Mouse (Mus musculus) heart, postnatal 0 days (tissue): ENCODE results near the gene Sult5a1. TPM values are rescaled to one million over a fixed set of nuclear protein-coding genes. Genes with fewer than 3 reads are reported as not detected.

Source experiments
- ATAC-seq: fragments of 200-750 bp; cut with Nextera tagmentation; 2 replicates; pipeline ENCODE4 v1.8.0; 2017; ENCODE audit warnings: low read depth, moderate number of reproducible peaks, moderate library complexity; ENCODE audit not compliant: insufficient read depth
- DNase-seq: peaks from one replicate; pipeline ENCODE4 v3.0.0-alpha.2; 2016; ENCODE audit warnings: low spot score
- H3K27ac ChIP-seq: fragments of 300-500 bp; sonication (generic); 2 replicates; pipeline ENCODE4 v1.5.1; 2014; ENCODE audit warnings: low read depth, mild to moderate bottlenecking
- H3K27me3 ChIP-seq: fragments of 300-500 bp; sonication (generic); 2 replicates; pipeline ENCODE4 v1.6.1; 2014; ENCODE audit warnings: low read length, mixed read lengths; ENCODE audit not compliant: control insufficient read depth, insufficient read depth
- H3K36me3 ChIP-seq: fragments of 300-500 bp; sonication (generic); replicated peaks from 2 replicates; pipeline ENCODE4 v1.6.1; 2014; ENCODE audit warnings: low read length, mixed read lengths; ENCODE audit not compliant: control insufficient read depth, insufficient read depth
- H3K4me1 ChIP-seq: fragments of 300-500 bp; sonication (generic); 2 replicates; pipeline ENCODE4 v1.6.1; 2014; ENCODE audit warnings: antibody characterized with exemption; ENCODE audit not compliant: control insufficient read depth, insufficient read depth
- H3K4me2 ChIP-seq: fragments of 300-500 bp; sonication (generic); 2 replicates; pipeline ENCODE4 v1.6.1; 2014; ENCODE audit warnings: low read depth, mild to moderate bottlenecking, low read length, moderate library complexity
- H3K4me3 ChIP-seq: fragments of 300-500 bp; sonication (generic); 2 replicates; pipeline ENCODE4 v1.5.1; 2014; ENCODE audit warnings: low read depth, low read length
- H3K9ac ChIP-seq: fragments of 300-500 bp; sonication (generic); replicated peaks from 2 replicates; pipeline ENCODE4 v1.6.1; 2014; ENCODE audit warnings: low read depth, low read length, mixed read lengths
- H3K9me3 ChIP-seq: fragments of 300-500 bp; sonication (generic); replicated peaks from 2 replicates; pipeline ENCODE4 v1.6.1; 2016; ENCODE audit warnings: low read length; ENCODE audit not compliant: control insufficient read depth
- CTCF ChIP-seq: IDR thresholded peaks from 2 replicates; pipeline ENCODE4 v1.5.1; 2016; ENCODE audit warnings: antibody characterized with exemption, control low read depth, low read depth
- EP300 ChIP-seq: IDR thresholded peaks from 2 replicates; pipeline ENCODE4 v1.6.1; 2016; ENCODE audit warnings: antibody characterized with exemption, low read depth
- WGBS: fragments of 180-500 bp; shearing (Covaris S2); extraction: QIAGEN DNeasy Blood & Tissue Kit; methylation state at CpG from one replicate; pipeline ENCODE4 v1.1.7; 2014; 5-methylcytosine and 5-hydroxymethylcytosine counted together
- polyA plus RNA-seq: library from polyadenylated mRNA; unstranded; fragments of >200 nt; fragmentation: Nextera tagmentation; extraction: Ambion mirVana; gene quantifications from 2 replicates; pipeline ENCODE4 v1.2.1, GENCODE M21; 2015
- total RNA-seq: library from RNA; depleted of rRNA; stranded (reverse); fragments of >200 nt; gene quantifications from 2 replicates; pipeline ENCODE4 v1.2.3, GENCODE M21; 2014; ENCODE audit warnings: low replicate concordance

Sult5a1 gene
- total and polyA plus RNA-seq, 2 experiments from 2014 or later, result 2.0 to 3.4 TPM

DNA sequence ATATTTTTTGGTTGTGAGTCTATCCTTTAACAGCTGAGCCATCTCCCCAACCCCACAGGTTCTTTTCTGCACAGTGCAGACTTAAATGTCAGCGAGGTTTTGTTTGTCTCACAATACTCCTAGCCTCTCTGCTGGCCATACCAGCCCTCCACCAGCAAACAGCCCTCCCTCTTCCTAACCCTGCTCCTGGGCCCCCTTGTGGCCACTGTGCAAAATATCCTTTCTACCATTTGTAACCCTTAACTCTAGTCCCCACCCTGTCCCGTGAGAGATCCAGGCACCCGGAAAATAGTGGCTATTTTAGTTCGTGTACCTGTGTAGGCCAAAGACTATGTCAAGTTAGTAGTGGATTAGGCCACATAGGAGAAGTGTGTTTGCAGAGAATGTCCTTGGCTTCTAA lies 47.5 kb downstream of the Sult5a1 start:
- WGBS, result 5% methylated on average over 4 of the region's 4 CpGs
- peak; percentile 61 for ATAC-seq
- TF ChIP-seq CTCF (peak; percentile 74), EP300 (no peak)

DNA sequence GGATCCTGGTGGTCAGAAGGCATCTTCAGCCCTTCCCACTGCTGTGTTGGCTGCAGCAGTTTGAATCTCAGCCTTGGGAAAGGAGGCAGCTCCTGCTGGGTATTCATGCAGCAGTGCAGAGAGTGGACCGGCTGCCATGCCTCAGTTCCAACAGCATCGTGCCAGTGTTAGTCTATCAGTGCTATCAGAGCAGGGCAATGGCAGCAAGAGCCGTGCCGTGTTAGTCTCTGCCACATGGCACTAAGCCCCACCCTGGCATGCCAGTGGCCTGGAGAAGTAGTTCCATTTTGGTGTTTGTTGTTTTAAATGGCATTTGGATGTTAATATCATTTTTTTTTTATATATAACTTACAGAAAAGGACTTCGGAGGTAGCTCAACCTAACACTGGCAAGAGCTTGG lies 49.2 kb downstream of the Sult5a1 start:
- Histone ChIP-seq H3K9me3 (no peaks in the 10 kb centered on the region), H3K4me1 (peaks cover under 1% of the 10 kb centered on the region; the same call in 1 of the 2 replicates), H3K27me3 (no peaks in the 10 kb centered on the region), H3K36me3 (peaks cover 16% of the 10 kb centered on the region), H3K9ac (no peak overlapping the region), H3K4me3 (no peak overlapping the region), H3K27ac (no peak overlapping the region), H3K4me2 (no peak overlapping the region)
- TF ChIP-seq EP300, result no peak
- no peak for TF ChIP-seq CTCF
- ATAC-seq, result no peak
- DNase-seq, result no peak
- 63% methylated on average over 5 of the region's 5 CpGs for WGBS

More for the DNA sequence above, 47.5 kb downstream of the Sult5a1 start:
- Histone ChIP-seq H3K27me3 (peaks cover 2% of the 10 kb centered on the region), H3K36me3 (no peaks in the 10 kb centered on the region; the same call in 1 of the 2 replicates), H3K27ac (no peak overlapping the region), H3K4me2 (no peak overlapping the region), H3K9me3 (no peaks in the 10 kb centered on the region), H3K4me3 (no peak overlapping the region), H3K9ac (no peak overlapping the region), H3K4me1 (no peaks in the 10 kb centered on the region)
- peak; percentile 70 for DNase-seq

DNA sequence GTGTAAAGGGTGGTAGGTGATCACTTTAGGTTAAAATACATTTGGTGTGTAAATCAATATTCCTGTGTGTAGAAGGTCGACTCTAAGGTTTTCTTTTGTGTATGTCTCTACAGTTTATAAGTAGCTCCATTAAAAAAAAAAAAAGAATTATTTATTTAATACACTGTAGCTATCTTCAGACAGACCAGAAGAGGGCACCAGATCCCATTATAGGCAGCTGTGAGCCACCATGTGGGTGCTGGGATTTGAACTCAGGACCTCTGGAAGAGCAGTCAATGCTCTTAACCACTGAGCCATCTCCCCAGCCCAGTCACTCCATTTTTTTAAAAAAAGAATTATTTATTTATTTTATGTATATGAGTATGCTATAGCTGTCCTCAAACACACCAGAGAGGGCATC lies 50.1 kb downstream of the Sult5a1 start:
- no peaks in the 10 kb centered on the region for H3K27me3 ChIP-seq
- H3K4me3 ChIP-seq, result no peak overlapping the region
- H3K4me1 ChIP-seq, result peaks cover 10% of the 10 kb centered on the region
- no peak overlapping the region for H3K4me2 ChIP-seq
- H3K27ac ChIP-seq, result no peak overlapping the region
- no peak overlapping the region for H3K9ac ChIP-seq
- H3K36me3 ChIP-seq, result peaks cover 25% of the 10 kb centered on the region
- DNase-seq, result no peak
- H3K9me3 ChIP-seq, result no peaks in the 10 kb centered on the region
- TF ChIP-seq CTCF (peak; percentile 19), EP300 (no peak)
- 68% methylated on average over 1 of the region's 1 CpGs for whole genome bisulfite sequencing
- no peak for ATAC-seq

DNA sequence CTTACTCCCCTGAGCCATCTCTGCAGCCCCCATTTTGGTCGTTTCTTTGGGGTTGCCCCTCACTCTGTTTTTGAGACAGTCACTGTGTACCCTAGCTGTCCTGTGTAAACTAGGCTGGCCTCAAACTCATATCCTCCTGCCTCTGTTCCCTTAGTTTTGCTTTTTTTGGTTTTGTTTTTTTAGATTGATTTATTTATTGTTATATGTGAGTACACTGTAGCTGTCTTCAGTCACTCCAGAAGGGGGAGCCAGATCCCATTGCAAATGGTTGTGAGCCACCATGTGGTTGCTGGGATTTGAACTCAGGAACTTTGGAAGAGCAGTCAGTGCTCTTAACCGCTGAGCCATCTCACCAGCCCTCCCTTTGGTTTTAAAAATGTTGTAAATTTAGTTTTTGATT lies 51.6 kb downstream of the Sult5a1 start:
- Histone ChIP-seq H3K27me3 (no peaks in the 10 kb centered on the region), H3K4me3 (no peak overlapping the region), H3K36me3 (peaks cover 25% of the 10 kb centered on the region), H3K4me2 (no peak overlapping the region), H3K9me3 (no peaks in the 10 kb centered on the region), H3K9ac (no peak overlapping the region), H3K27ac (no peak overlapping the region), H3K4me1 (peaks cover 10% of the 10 kb centered on the region)
- no peak for DNase-seq
- TF ChIP-seq CTCF (peak; percentile 47), EP300 (no peak)
- no peak for ATAC-seq
- WGBS, result 48% methylated on average over 2 of the region's 2 CpGs

DNA sequence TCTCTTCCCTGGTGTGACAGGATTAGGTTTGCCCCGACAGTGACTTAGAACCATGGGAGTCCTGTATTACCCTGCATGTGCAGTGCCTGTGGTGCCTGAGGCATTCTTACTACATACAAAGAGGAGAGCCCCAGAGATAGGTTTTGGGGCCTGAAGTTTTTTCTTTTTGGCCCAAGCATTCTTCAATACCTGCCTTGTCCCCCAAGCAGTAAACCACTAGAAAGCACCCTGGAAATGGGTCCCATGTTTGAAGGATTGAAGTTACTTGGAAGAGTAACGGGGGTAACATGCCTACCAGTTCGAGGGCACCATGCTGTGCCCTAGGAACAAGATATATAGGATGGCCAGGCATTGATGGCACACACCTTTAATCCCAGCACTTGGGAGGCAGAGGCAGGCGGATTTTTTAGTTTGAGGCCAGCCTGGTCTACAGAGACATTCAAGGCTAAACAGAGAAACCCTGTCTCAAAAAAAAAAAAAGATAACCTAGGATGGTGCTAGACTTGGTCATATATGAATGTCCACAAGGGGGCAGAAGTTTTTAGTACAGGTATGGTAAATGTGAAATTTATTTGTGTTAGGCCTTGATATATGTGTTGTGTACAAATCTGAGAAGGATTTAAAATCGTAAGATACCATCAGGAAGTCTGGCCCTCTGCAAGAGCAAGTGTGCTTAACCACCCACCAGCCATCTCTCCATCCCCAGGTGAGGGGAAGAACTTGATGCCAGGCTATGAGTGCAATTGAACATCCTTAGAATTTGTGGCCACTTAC lies 52.4 kb downstream of the Sult5a1 start:
- TF ChIP-seq EP300 (no peak), CTCF (peak; percentile 54)
- Histone ChIP-seq H3K9me3 (no peaks in the 10 kb centered on the region), H3K9ac (no peak overlapping the region), H3K36me3 (peaks cover 25% of the 10 kb centered on the region), H3K4me1 (peaks cover 10% of the 10 kb centered on the region), H3K27ac (no peak overlapping the region), H3K4me2 (no peak overlapping the region), H3K4me3 (no peak overlapping the region), H3K27me3 (no peaks in the 10 kb centered on the region)
- 69% methylated on average over 5 of the region's 5 CpGs for WGBS
- ATAC-seq (no peak), DNase-seq (peak; percentile 42)
